Mouse (Mus musculus) stomach, embryonic 15.5 days (tissue): ENCODE data around the gene Gm20918. TPM values are rescaled to one million over a fixed set of nuclear protein-coding genes. Genes with fewer than 3 reads are reported as not detected.
"Not testable (repeated sequence)": the region's sequence is repeated elsewhere in the genome, so short reads cannot be mapped to it uniquely, and the experiment has no call there.

Source experiments
- ATAC-seq: fragments of 200-750 bp; cut with Nextera tagmentation; 2 replicates; pipeline ENCODE4 v1.8.0; 2017; ENCODE audit warnings: low read depth, moderate number of reproducible peaks, moderate TSS enrichment; ENCODE audit not compliant: insufficient read depth, low FRiP score
- H3K27ac ChIP-seq: fragments of 300-500 bp; sonication (generic); 2 replicates; pipeline ENCODE4 v1.5.1; 2015; ENCODE audit warnings: mild to moderate bottlenecking, inconsistent platforms
- H3K27me3 ChIP-seq: fragments of 300-500 bp; sonication (generic); replicated peaks from 2 replicates; pipeline ENCODE4 v1.6.1; 2015; ENCODE audit warnings: inconsistent platforms
- H3K36me3 ChIP-seq: fragments of 300-500 bp; sonication (generic); 2 replicates; pipeline ENCODE4 v1.6.1; 2015; ENCODE audit warnings: inconsistent platforms
- H3K4me1 ChIP-seq: fragments of 300-500 bp; sonication (generic); 2 replicates; pipeline ENCODE4 v1.6.1; 2015; ENCODE audit warnings: inconsistent platforms
- H3K4me2 ChIP-seq: fragments of 300-500 bp; sonication (generic); 2 replicates; pipeline ENCODE4 v1.6.1; 2015; ENCODE audit warnings: mild to moderate bottlenecking, inconsistent platforms
- H3K4me3 ChIP-seq: fragments of 300-500 bp; sonication (generic); replicated peaks from 2 replicates; pipeline ENCODE4 v1.5.1; 2015; ENCODE audit warnings: inconsistent platforms
- H3K9ac ChIP-seq: fragments of 300-500 bp; sonication (generic); 2 replicates; pipeline ENCODE4 v1.6.1; 2015; ENCODE audit warnings: inconsistent platforms
- H3K9me3 ChIP-seq: fragments of 300-500 bp; sonication (generic); 2 replicates; pipeline ENCODE4 v1.6.1; 2016; ENCODE audit warnings: inconsistent platforms
- polyA plus RNA-seq: library from polyadenylated mRNA; unstranded; fragments of >200 nt; fragmentation: Nextera tagmentation; extraction: Ambion mirVana; gene quantifications from 2 replicates; pipeline ENCODE4 v1.2.1, GENCODE M21; 2015

Gm20918 gene
- polyA plus RNA-seq = not detected in 2 replicates

- not testable (repeated sequence) for H3K9ac ChIP-seq, H3K4me1 ChIP-seq, H3K27ac ChIP-seq, H3K9me3 ChIP-seq, H3K36me3 ChIP-seq, H3K4me3 ChIP-seq, H3K27me3 ChIP-seq, H3K4me2 ChIP-seq, ATAC-seq
These were observed at the start of gene Gm20918 for GRCm38 (mm10) chrY:5043637-5044036. TSS of gene Gm20918 (plus strand) at chrY:5043937.

Other genes with a start within 250 kb of the Gm20918 start
- not detected in 2 replicates for gene Gm21820, start 205.5 kb downstream of the Gm20918 start, polyA plus RNA-seq